Mouse (Mus musculus) cerebellum, adult 9-11 months (tissue): ENCODE results near the gene Cep250.

ENCODE experiments used
- DNase-seq: peaks from one replicate; pipeline ENCODE4 v3.0.0; 2022

Cep250 gene

GRCm38 (mm10) chr2:155973348-155973747 is 17.1 kb downstream of the Cep250 start:
- no peak for DNase-seq

- DNase-seq = no peak
Observed at GRCm38 (mm10) chr2:155974087-155974731, 18.0 kb downstream of the Cep250 start.

GRCm38 (mm10) chr2:155979328-155979991 is 23.2 kb downstream of the Cep250 start:
- DNase-seq = no peak

- no peak for DNase-seq
Observed at GRCm38 (mm10) chr2:155985776-155986175, 29.5 kb downstream of the Cep250 start.

GRCm38 (mm10) chr2:155987131-155987530 is 30.9 kb downstream of the Cep250 start:
- DNase-seq = no peak

GRCm38 (mm10) chr2:155989085-155989484 is 32.8 kb downstream of the Cep250 start:
- DNase-seq = peak; percentile 84

- DNase-seq = peak; percentile 63
Observed at GRCm38 (mm10) chr2:155991151-155991550, 34.9 kb downstream of the Cep250 start.

GRCm38 (mm10) chr2:155991863-155992321 is 35.6 kb downstream of the Cep250 start:
- peak; percentile 98 for DNase-seq

GRCm38 (mm10) chr2:156005393-156005792 is 49.1 kb downstream of the Cep250 start:
- DNase-seq = no peak

- peak; percentile 99 for DNase-seq
Observed at GRCm38 (mm10) chr2:156007888-156008532, 51.8 kb downstream of the Cep250 start, which contains the start of the genes 6430550D23Rik and Ergic3. Gene 6430550D23Rik (minus strand): TSS chr2:156007977. Gene Ergic3 (plus strand): TSS chr2:156008045.

GRCm38 (mm10) chr2:156018106-156018505 is 61.8 kb downstream of the Cep250 start:
- no peak for DNase-seq

GRCm38 (mm10) chr2:156021219-156021618 is 65.0 kb downstream of the Cep250 start:
- DNase-seq = no peak

- DNase-seq = no peak
Observed at GRCm38 (mm10) chr2:156021765-156022164, 65.5 kb downstream of the Cep250 start.

GRCm38 (mm10) chr2:156025482-156025881 is 69.2 kb downstream of the Cep250 start:
- no peak for DNase-seq

GRCm38 (mm10) chr2:156039390-156039789 is 83.1 kb downstream of the Cep250 start:
- no peak for DNase-seq

- no peak for DNase-seq
Observed at GRCm38 (mm10) chr2:156042903-156043302, 86.6 kb downstream of the Cep250 start.

GRCm38 (mm10) chr2:156047929-156048328 is 91.7 kb downstream of the Cep250 start:
- DNase-seq = no peak
